Mouse (Mus musculus) lung, postnatal 36 days (tissue): ENCODE results near the gene Lpcat3.

ENCODE experiments used
- DNase-seq: peaks from one replicate; pipeline ENCODE4 v3.0.0; 2022; ENCODE audit warnings: mixed read lengths

The Lpcat3 gene

GRCm38 (mm10) chr6:124708289-124708889 lies 45.6 kb downstream of the Lpcat3 start:
- DNase-seq, result no peak

GRCm38 (mm10) chr6:124711824-124712782 lies 49.3 kb downstream of the Lpcat3 start, which contains the start of the genes Emg1 and Phb2:
Gene Emg1, minus strand, starts transcription at chr6:124712178.
Gene Phb2, plus strand, starts transcription at chr6:124712336.
- peak; percentile 99 for DNase-seq

DNA sequence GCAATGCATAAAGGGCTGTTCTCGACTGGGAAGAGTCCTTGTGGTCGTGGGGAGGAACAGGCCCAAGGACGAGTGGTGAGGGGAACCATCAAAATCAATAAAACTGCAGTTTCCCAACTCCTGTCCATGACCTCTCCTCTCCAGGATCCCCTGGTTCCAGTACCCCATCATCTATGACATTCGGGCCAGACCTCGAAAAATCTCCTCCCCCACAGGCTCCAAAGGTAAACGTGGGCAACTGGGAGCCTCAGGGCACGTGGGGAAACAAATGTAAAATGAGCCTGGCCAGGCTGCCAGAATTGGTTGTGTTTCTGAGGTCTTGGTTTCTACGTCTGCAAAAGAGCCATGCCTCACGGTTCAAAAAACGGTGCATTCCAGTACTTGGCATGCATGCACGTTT lies 50.1 kb downstream of the Lpcat3 start:
- no peak for DNase-seq

DNA sequence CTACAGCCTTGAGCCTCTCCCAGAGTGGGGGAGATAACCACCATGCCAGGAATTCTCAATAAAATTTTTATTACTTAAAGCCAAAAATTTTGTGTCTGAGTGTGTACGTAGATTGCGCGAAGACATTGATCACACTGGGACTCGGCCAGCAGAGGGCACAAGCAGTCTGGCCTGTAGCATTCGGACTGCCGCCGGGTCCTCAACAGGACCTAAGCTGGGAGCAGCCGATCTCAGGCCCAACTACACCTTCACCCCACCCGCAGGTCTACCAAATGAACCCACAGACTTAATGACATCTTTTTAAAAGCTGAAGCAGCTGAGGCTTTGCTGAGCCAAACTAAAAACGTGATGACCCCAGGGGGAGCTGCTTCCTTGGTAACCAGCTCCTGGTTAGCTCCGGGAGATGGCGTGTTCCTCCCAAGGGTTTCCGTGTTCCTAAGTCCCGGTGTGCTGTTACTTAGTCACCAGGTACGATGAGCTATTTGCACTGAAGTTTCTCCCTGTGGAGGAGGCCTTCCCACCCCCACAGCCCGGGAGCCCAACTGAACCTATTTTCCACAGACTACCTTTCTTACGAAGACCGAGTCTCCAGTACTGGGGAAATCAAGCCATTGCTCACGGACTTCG lies 54.1 kb downstream of the Lpcat3 start:
- DNase-seq, result peak; percentile 75

GRCm38 (mm10) chr6:124717968-124718367 lies 55.1 kb downstream of the Lpcat3 start:
- DNase-seq, result no peak

- DNase-seq, result peak; percentile 87
These were observed 55.9 kb downstream of the Lpcat3 start for GRCm38 (mm10) chr6:124718703-124719102.

DNA sequence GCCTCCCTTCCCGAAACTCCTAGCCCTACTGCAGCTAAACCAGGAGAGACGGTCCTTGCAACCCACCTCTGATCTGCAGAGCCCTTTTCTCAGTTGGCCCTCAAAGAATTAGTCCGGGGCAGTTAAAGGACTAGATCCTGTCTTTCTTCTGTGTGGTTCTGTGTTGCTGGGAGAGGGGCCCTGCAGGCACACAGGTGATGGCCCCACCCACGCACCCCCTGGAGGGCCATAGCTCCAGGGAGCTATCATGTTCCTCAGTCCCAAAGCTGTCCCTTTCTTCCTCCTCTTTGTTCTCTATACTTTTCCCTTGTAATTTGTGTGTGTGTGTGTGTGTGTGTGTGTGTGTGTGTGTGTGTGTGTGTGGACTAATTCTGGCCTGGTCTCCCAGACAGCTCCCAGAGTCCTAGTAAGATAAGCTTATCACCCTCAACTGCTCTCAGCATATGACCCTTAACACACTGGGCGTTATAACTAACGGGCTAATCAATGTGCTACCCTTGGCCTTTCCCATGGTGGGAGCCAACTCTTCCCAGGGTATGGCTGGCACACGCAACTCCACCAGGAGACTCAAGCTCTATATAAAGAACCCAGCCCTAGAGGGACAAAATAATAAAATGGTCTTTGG lies 56.6 kb downstream of the Lpcat3 start:
- DNase-seq, result no peak

DNA sequence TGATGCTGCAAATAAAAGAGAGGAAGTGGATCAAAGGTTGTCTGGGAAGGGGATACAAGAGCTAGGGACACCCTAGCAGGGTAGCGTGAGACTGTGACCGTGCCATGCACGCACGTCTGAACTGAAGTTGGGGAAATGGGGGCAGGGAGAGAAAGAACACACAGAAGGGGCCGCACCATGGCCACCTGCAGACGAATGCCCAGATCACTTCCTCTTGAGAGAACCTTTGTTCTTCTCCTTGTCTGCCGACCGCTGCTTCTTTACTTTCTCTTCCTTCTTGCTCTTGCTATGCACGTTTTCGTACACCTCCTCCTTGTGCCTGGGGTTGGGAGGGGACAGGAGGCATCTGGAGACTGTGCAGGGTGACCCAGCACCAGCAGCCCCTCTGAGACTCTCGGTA lies 58.1 kb downstream of the Lpcat3 start:
- peak; percentile 39 for DNase-seq

DNA sequence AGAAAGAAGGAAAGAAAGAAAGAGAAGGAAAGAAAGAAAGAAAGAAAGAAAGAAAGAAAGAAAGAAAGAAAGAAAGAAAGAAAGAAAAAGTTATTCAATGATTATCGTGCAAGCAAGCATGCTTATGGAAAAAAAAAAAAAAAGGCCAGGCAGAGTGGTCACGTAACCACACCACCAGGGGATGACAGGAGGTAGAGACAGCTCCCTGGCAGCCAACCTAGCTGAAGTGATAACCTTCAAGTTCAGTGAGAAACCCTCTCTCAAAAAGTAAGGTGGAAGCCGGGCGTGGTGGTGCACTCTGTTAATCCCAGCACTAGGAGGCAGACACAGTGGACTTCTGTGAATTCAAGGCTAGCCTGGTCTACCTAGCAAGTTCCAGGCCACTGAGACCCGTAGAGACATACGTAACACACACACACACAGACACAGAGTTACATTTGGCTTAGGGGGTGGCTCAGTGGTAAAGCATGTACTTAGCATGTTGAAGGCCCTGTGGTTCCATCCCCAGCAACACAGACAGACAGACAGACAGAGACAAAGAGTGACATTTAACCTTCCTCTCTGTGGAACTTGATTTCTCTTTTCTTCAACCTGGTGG lies 60.1 kb downstream of the Lpcat3 start:
- no peak for DNase-seq

GRCm38 (mm10) chr6:124723541-124723940 lies 60.7 kb downstream of the Lpcat3 start:
- peak; percentile 54 for DNase-seq

GRCm38 (mm10) chr6:124724472-124724871 lies 61.6 kb downstream of the Lpcat3 start:
- no peak for DNase-seq

DNA sequence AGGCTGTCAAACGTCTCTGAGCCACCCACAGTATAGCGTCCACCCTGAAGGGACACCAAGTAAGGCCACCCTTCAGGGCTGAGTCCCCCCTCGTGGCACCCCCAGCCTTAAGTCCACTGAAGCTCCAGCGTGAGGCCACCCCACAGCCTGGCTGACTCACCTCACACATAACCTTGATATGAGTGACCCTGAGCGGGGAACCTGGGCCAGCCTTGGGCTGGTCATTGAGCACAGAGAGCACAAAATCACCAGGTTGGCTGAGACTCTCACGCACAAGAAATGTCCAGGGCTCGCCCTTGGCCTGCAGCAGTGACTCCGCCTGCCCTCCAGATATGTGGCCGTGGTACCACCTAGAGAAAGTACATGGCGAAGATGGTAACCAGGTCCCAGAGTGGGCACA lies 65.8 kb downstream of the Lpcat3 start:
- DNase-seq, result no peak

DNA sequence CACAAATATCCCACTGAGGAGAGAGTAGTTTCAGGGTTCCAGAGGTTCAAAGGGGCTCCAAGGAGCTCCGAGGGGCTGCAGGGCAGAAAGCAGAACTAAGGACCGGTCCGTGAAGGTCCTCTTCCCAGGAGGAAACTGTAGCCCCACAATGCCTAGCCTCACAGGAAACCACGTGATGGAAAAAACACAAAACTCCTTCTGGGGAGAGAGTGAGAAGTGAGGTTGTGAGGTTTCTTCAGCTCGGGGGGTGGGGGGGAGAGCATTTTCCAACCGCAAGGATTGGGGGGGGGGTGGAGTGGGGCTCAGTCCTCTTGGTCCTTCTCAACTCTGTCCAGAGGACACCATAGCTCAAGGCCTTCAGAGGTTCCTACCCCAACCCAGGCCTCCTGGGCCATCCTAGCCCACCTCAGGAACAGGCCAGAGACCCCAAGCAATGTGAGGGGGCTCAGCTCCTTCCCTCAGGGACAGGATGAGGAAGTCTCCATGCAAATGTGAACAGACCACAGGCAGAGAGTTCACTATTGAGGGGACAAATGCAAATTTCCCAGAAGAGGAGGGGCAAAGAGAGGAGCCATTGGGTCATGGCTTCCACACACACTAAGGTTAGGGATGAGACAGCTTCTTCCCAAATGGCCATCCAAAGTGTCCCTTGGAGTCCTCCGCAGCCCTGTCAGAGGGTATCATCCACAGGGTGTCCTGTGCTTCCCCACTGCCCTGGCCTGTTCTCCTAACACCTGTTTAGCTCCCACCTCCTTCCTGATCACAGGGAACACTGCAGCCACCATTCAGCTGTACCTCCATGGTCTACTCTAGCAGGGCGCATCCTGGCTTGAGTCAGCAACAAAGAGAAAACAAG lies 67.3 kb downstream of the Lpcat3 start:
- DNase-seq, result peak; percentile 49

GRCm38 (mm10) chr6:124731038-124731437 lies 68.2 kb downstream of the Lpcat3 start:
- no peak for DNase-seq

- peak; percentile 81 for DNase-seq
These were observed 69.9 kb downstream of the Lpcat3 start for GRCm38 (mm10) chr6:124732476-124733370.

- DNase-seq, result no peak
These were observed 71.6 kb downstream of the Lpcat3 start for GRCm38 (mm10) chr6:124734417-124734816.

- DNase-seq, result no peak
These were observed 74.2 kb downstream of the Lpcat3 start for GRCm38 (mm10) chr6:124737040-124737439.

DNA sequence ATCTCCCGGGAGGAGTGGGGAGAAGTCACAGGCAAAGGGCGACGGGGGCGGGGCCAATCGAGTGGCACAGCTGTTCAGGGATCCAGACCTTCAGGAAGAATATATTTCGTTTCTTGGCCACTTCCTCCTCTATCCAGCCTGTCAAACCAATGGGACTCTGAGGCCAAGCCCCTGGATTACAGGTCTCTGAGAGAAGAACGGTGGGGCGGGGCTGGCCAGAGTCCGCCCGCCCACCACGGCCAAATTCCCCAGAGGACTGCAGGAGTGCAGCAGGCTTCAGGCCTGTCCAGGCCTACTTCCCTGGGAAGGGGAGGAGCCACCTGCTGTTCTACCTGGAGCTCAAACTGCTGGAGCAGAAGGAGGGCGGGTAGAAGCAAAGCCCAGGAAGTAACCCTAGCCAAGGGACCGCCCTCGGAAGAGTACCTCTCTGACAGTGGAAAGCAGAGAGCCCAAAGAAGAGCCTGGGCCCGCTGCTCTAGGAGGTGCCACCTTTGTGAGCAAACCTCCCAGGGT lies 75.7 kb downstream of the Lpcat3 start, which contains the start of gene Ptpn6:
TSS of gene Ptpn6 (minus strand) at position 204 of the 513 bp plus-strand sequence.
- DNase-seq, result peak; percentile 92

DNA sequence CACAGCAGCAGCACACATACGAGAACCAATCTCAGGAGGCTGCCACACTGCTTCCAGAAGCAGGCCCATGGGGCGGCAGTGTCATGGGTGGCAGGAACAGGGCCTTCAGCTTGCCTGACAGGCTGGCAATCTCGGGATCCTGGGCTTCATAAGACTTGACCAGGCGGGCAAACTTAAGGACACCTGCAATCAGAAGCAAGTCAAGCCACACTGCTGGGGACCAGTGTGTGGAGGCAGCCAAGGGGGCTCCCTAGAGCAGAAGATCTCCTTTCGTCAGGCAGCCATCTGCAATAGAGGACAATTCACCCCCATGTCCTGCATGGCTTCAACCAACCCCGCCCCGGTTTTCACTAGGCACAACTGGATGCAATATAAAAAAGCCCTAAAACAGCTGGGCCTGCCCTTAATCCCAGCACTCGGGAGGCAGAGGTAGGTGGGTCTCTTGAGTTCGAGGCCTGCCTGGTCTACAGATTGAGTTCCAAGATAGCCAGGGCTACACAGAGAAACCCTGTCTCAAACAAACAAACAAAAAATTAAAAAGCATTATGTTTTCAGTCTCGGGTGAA lies 76.5 kb downstream of the Lpcat3 start:
- DNase-seq, result no peak
